Mouse (Mus musculus) thymus, adult 2 months (tissue): Measurements from ENCODE around the gene Eno1. TPM values are rescaled to one million over a fixed set of nuclear protein-coding genes. Genes with fewer than 3 reads are reported as not detected.
A peak's percentile ranks its signal among the peaks of the same experiment; 100 is the strongest.

ENCODE experiments used
- DNase-seq: peaks from one replicate; pipeline ENCODE4 v3.0.0; 2021
- H3K27ac ChIP-seq: fragments of 200-500 bp; 2 replicates; pipeline ENCODE4 v1.5.1; 2012; ENCODE audit warnings: low read length, control low read depth; ENCODE audit not compliant: control insufficient read depth, insufficient read depth
- H3K27me3 ChIP-seq: fragments of 200-500 bp; 2 replicates; pipeline ENCODE4 v1.6.1; 2012; ENCODE audit warnings: mild to moderate bottlenecking, low read length, moderate library complexity, mixed read lengths; ENCODE audit not compliant: control insufficient read depth, insufficient read depth
- H3K36me3 ChIP-seq: fragments of 200-500 bp; 2 replicates; pipeline ENCODE4 v1.6.1; 2012; ENCODE audit warnings: mild to moderate bottlenecking, low read length, moderate library complexity; ENCODE audit not compliant: control insufficient read depth, insufficient read depth
- H3K4me1 ChIP-seq: fragments of 200-500 bp; replicated peaks from 2 replicates; pipeline ENCODE4 v1.6.1; 2012; ENCODE audit warnings: low read length; ENCODE audit not compliant: control insufficient read depth, insufficient read depth
- H3K4me3 ChIP-seq: fragments of 200-500 bp; 2 replicates; pipeline ENCODE4 v1.5.1; 2012; ENCODE audit warnings: mild to moderate bottlenecking, low read length, control low read depth, moderate library complexity; ENCODE audit not compliant: control insufficient read depth, insufficient read depth
- CTCF ChIP-seq: fragments of 200-500 bp; IDR thresholded peaks from 2 replicates; pipeline ENCODE4 v1.5.1; 2012; ENCODE audit warnings: mild to moderate bottlenecking, control low read depth, low read length, moderate library complexity, borderline replicate concordance; ENCODE audit not compliant: control insufficient read depth, poor library complexity, insufficient read depth; ENCODE audit errors: extremely low read depth
- POLR2A ChIP-seq: fragments of 200-500 bp; IDR thresholded peaks from 2 replicates; pipeline ENCODE4 v1.6.1; 2012; ENCODE audit warnings: mild to moderate bottlenecking, low read length, control low read depth, moderate library complexity; ENCODE audit not compliant: control insufficient read depth, poor library complexity, insufficient read depth; ENCODE audit errors: extremely low read depth
- WGBS: fragments of 180-500 bp; shearing (Covaris S2); methylation state at CpG from one replicate; pipeline ENCODE4 v1.1.7; 2018; 5-methylcytosine and 5-hydroxymethylcytosine counted together
- polyA plus RNA-seq: library from polyadenylated mRNA; depleted of rRNA; stranded (reverse); fragments of >200 nt; gene quantifications from 2 replicates; pipeline ENCODE4 v1.2.3, GENCODE M21; 2012

Gene Eno1
- polyA plus RNA-seq, 1 experiment: 296 TPM

DNA sequence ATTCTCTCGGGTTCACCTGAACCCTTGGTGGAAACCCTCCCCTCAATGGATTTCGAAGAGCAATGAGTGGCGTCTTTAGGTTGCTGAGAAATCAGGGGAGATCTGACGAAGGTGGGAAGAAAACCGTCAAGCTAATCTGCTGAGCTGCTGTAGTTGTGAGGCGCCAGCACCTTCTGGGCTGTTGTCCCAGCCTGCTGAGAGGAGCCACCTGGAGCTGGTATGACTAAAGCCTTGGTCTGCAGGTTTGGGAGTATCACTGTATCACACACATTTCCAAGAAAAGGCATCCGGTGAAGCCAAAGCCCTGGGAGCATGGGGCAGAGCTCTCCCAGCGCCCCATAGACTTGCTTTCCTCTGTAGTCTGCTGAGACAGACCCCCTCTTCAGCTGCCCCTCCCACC lies 4.7 kb upstream of the Eno1 start:
- Histone ChIP-seq H3K4me3 (no peak overlapping the region), H3K36me3 (no peaks in the 10 kb centered on the region), H3K27me3 (no peaks in the 10 kb centered on the region), H3K4me1 (peaks cover 21% of the 10 kb centered on the region), H3K27ac (no peak overlapping the region)
- WGBS: 92% methylated on average over 8 of the region's 8 CpGs
- TF ChIP-seq POLR2A (no peak), CTCF (no peak)
- DNase-seq: no peak

DNA sequence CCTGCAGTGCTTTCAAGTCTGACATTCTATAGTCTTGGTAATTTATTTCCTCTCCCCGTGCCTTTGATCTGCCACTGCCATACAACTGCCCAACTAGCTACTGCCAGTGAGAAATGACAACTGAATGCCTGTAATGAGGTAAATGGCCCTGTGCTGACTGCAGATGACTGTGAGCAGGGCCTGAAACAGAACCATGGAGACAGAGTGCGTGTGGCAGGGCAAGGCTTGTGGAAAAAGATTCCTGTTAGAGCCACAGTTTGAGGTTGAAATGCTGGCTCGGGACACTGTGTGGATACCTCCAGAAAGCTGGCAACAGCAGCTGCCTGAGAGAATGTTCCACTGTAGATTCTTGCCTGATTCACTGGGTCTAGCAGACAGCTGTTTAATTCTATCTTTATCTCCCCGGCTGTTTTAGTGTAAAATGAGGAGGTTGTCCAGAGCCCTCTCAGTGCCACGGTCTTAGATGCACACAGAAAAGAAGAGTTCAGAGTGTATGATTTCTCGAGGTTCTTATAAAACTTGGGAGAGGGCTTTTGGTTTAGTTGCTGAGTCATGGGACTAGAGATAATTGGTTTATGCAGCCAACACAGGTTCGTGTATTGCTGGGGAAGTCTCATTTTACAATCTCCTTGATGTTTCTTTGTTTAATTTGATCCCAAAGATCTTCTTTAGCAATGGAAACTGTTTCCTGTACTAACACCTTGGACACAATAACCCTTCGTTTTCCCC lies 1.8 kb upstream of the Eno1 start:
- Histone ChIP-seq H3K27ac (no peak overlapping the region), H3K4me3 (no peak overlapping the region), H3K36me3 (no peaks in the 10 kb centered on the region), H3K4me1 (peaks cover 29% of the 10 kb centered on the region), H3K27me3 (no peaks in the 10 kb centered on the region)
- 72% methylated on average over 8 of the region's 8 CpGs for WGBS
- DNase-seq: no peak
- TF ChIP-seq POLR2A (no peak), CTCF (no peak)

DNA sequence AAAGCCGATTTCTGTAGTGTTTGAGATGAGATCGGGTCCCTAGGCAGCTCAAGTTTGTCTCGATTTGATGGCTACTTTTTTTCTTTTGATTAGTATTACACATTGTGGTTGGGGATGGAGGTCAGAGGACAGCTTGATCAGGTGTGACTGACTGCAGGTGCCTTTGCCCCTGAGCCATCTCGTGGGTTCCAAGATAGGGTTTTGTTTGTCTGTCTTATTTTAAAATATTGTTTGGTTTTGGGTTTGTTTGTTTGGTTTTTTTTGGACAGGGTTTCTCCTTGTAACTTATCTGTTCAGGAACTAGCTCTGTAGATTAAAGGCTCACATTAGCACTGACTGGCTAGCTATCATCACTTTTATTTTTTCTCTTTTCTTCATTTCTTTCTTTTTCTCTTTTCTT lies 936 bp upstream of the Eno1 start:
- DNase-seq: no peak
- Histone ChIP-seq H3K4me1 (peaks cover 25% of the 10 kb centered on the region), H3K4me3 (no peak overlapping the region), H3K27me3 (no peaks in the 10 kb centered on the region), H3K27ac (no peak overlapping the region), H3K36me3 (peaks cover 2% of the 10 kb centered on the region; the same call in 1 of the 2 replicates)
- TF ChIP-seq POLR2A: no peak
- 91% methylated on average over 4 of the region's 4 CpGs for WGBS

DNA sequence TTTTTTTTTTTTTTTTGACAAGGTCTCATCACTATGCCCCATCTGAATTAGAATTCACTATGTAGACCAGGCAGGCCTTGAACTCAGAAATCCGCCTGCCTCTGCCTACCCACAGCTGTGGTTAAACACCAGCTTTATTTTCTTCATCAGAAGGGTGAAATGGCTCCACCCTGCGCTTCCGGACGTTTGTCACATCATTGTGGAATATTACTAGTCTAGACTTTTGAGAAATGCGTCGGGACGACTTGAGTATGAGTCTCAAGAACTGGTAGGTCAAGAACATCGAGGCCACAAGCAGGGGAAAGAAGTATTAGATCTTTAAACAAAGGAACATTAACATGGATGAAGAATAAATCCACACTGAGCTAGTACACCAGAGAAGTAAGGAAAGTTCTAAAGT lies 490 bp upstream of the Eno1 start:
- H3K27ac ChIP-seq: no peak overlapping the region
- WGBS: 81% methylated on average over 8 of the region's 8 CpGs
- H3K27me3 ChIP-seq: no peaks in the 10 kb centered on the region
- no peak for TF ChIP-seq CTCF
- no peak for TF ChIP-seq POLR2A
- no peak for DNase-seq
- peaks cover 21% of the 10 kb centered on the region for H3K4me1 ChIP-seq
- H3K4me3 ChIP-seq: no peak overlapping the region
- peaks cover 6% of the 10 kb centered on the region for H3K36me3 ChIP-seq

DNA sequence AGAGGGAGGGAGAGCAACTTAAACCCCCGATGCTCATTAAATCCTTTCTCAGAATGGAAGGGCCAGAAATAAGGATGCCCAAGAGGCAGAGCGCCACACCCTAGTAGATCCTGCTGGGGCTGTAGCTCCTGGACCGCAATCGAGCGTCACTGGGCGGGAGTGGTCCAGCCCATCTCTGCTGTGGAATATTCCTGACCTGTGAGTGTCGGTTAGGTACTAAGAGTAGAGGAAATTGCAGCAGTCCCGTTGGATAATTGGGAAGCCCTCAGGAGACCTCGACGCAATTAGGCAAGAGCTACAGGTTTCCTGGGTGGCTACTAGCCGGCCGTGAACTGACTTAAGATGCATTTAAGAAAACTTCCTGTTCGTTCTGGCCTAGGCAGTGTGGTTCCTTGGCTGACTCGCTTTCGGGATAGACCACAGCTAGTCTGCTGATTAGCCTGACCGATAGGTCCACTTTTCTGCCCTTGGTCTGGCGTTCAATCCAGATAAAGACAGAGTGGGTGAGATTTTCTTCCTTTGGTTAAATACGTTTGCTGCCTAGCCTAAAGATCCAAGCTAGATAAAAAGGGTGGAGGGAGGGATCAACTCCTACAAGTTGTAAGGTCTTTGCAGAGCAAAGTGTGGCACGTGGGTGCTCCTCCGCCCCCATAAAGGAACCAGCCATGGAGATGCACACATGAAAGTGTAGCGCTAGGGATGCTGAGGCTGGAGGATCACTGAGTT lies 1.3 kb downstream of the Eno1 start:
- no peak for TF ChIP-seq POLR2A
- TF ChIP-seq CTCF: no peak
- Histone ChIP-seq H3K4me1 (peaks cover 36% of the 10 kb centered on the region), H3K4me3 (peak overlapping the region; percentile 71), H3K36me3 (peaks cover 24% of the 10 kb centered on the region), H3K27ac (peak overlapping the region; percentile 83), H3K27me3 (no peaks in the 10 kb centered on the region)
- DNase-seq: peak; percentile 32
- under 1% methylated on average over 21 of the region's 21 CpGs for WGBS

DNA sequence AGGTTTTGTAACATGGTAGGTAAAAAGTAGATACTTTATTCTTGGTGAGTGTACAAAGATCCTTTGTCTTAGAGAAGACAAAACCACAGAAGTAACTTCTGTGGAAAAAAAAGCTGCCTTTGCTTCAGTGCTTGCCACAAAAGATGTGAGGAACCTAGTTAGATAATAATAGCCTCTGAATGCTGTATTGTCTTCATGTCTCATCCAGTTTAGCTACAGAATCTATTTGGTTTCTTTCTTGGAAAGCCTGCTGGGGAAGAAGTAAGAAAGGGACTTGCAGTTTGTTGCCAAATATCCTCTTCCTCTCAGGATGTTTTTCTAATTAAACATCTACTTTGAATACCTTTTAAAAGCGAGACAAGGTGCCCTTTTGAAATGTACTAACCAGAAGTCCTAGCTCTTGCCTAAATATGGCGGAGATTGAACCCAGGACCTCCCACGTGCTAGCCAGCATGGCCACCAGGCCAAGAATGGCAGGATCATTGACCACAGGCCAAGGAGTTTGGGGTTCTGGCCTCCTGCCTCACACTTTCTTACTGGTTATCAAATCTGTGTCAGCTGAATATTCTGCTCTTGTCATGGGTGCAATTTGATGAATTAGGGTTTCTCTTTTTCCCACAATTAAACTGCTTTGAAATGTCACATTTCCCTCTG lies 2.0 kb downstream of the Eno1 start:
- Histone ChIP-seq H3K36me3 (peaks cover 31% of the 10 kb centered on the region), H3K27ac (peak overlapping the region; percentile 83), H3K27me3 (no peaks in the 10 kb centered on the region), H3K4me1 (peaks cover 39% of the 10 kb centered on the region), H3K4me3 (no peak overlapping the region; the same call in 1 of the 2 replicates)
- no peak for DNase-seq
- TF ChIP-seq POLR2A (no peak), CTCF (no peak)
- WGBS: 47% methylated on average over 3 of the region's 3 CpGs
